Mouse (Mus musculus): ENCODE data around the gene Gm49486.

The Gm49486 gene

GRCm38 (mm10) chr15:79235268-79235667, 6.1 kb downstream of the Gm49486 start:
- DNase-seq = no peak

- DNase-seq = no peak
These were observed 8.8 kb downstream of the Gm49486 start for GRCm38 (mm10) chr15:79238036-79238435.

- DNase-seq = no peak
These were observed 13.5 kb downstream of the Gm49486 start for GRCm38 (mm10) chr15:79242574-79243233.

- DNase-seq = peak; percentile 92 to 94
These were observed 14.2 kb downstream of the Gm49486 start for GRCm38 (mm10) chr15:79243234-79244042.

GRCm38 (mm10) chr15:79244071-79244893, 15.1 kb downstream of the Gm49486 start:
- DNase-seq = no peak

GRCm38 (mm10) chr15:79245321-79245720, 16.1 kb downstream of the Gm49486 start:
- DNase-seq = no peak

- no peak for DNase-seq
These were observed 21.0 kb downstream of the Gm49486 start for GRCm38 (mm10) chr15:79250236-79250635.

GRCm38 (mm10) chr15:79251168-79251567, 22.0 kb downstream of the Gm49486 start:
- no peak for DNase-seq

- DNase-seq = no peak
These were observed 22.7 kb downstream of the Gm49486 start for GRCm38 (mm10) chr15:79251781-79252491.

GRCm38 (mm10) chr15:79252580-79252979, 23.4 kb downstream of the Gm49486 start:
- no peak for DNase-seq

GRCm38 (mm10) chr15:79254661-79255060, 25.5 kb downstream of the Gm49486 start, which contains the start of gene Slc16a8:
Slc16a8 (minus strand) TSS chr15:79254761.
- no peak for DNase-seq

GRCm38 (mm10) chr15:79258521-79258920, 29.3 kb downstream of the Gm49486 start:
- no peak for DNase-seq

GRCm38 (mm10) chr15:79261095-79261725, 32.0 kb downstream of the Gm49486 start:
- peak; percentile 19 to 39 for DNase-seq

GRCm38 (mm10) chr15:79261757-79262156, 32.6 kb downstream of the Gm49486 start:
- no peak for DNase-seq

- DNase-seq = peak in 1 of 2 experiments; percentile 27
These were observed 33.2 kb downstream of the Gm49486 start for GRCm38 (mm10) chr15:79262375-79262774.

- DNase-seq = no peak
These were observed 33.7 kb downstream of the Gm49486 start for GRCm38 (mm10) chr15:79262786-79263309.

GRCm38 (mm10) chr15:79263726-79264125, 34.5 kb downstream of the Gm49486 start:
- no peak for DNase-seq

GRCm38 (mm10) chr15:79265384-79265783, 36.2 kb downstream of the Gm49486 start:
- peak in 1 of 2 experiments; percentile 22 for DNase-seq

GRCm38 (mm10) chr15:79268521-79268920, 39.3 kb downstream of the Gm49486 start:
- no peak for DNase-seq

GRCm38 (mm10) chr15:79270317-79271123, 41.3 kb downstream of the Gm49486 start:
- DNase-seq = peak; percentile 90 to 95
